In the genomic region with DNA sequence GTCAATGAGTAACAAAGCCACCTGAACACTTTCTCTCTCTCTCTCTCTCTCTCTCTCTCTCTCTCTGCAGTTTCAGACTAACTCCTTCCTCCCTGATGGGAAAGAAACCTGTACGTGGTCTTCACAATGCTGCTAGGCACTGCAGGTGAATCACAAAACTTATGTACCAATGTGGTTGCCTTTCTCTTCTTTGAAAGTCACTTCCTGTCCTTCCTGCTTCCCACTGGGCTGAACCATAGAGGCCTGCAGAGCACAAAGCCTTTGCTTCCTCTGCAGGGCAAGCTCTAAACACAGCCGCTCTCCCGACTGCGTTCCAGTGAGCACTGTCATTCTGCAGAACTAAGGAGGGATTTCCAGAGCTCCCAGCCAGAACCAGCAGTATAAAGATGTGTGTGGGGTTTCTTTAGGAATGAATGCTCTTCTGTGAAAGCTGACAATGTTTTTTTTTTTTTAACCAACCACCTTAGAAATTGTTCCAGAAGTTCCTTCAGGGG, we compare ENCODE assay signal across 15 mouse cellular contexts.
"Had no signal": no experiment of that assay in that cellular context is flagged by ENCODE, and none has a peak within 500 bp of the region (broad histone marks: within the 10 kb centered on the region; RNA-seq: fewer than 3 reads in every experiment).

No protein-coding gene starts in this region.

- DNase-seq: lung, adult 2 months; lung, postnatal 14 days; lung, postnatal 36 days; right cerebral cortex, postnatal 14 days; thymus, adult 2 months; thymus, postnatal 25 days; thymus, postnatal 4 days had no signal

- H3K27ac ChIP-seq: lung, embryonic 15.5 days; macrophage; midbrain, embryonic 13.5 days; midbrain, embryonic 15.5 days; neural tube, embryonic 12.5 days; stomach, embryonic 15.5 days; stomach, postnatal 0 days had no signal

- H3K4me3 ChIP-seq: lung, embryonic 15.5 days; megakaryocyte, embryonic 14.5 days; midbrain, embryonic 13.5 days; midbrain, embryonic 15.5 days; neural tube, embryonic 12.5 days; stomach, embryonic 15.5 days had no signal
